Mouse (Mus musculus): ENCODE data around the gene Brms1. TPM values are rescaled to one million over a fixed set of nuclear protein-coding genes. Genes with fewer than 3 reads are reported as not detected.

The Brms1 gene
- total and polyA plus RNA-seq, 2 experiments from 2014 or later = 5.0 to 22.6 TPM

DNA sequence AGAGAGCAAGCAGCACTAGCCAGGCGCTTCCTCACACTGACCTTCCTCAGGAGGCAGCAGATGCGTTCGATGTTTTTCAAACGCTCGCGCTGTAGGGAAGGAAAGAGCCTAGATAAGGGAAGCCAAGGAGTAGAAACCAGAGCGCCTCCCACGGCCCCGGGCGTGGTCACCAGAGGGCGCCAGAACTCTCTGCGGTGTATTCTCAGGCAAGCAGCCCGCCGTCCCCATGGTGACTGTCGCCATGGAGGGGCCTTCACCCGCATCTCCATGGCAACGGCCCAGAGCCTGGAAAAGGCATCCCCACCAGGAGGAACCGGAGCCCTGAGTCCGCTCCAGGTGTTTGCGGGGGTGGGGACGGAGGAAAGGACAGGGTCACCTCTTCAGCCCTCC lies 53.1 kb downstream of the Brms1 start:
- ATAC-seq (peak; percentile 76), DNase-seq (ENCODE audit: low spot score) (peak; percentile 97)
- Histone ChIP-seq H3K4me1 (ENCODE audit: insufficient read depth, low read length) (peaks cover 39% of the 10 kb centered on the region), H3K4me3 (ENCODE audit: low read length) (peak overlapping the region; percentile 28), H3K36me3 (ENCODE audit: insufficient read depth, low read length) (peaks cover 16% of the 10 kb centered on the region; the same call in 1 of the 2 replicates), H3K27ac (peak overlapping the region; percentile 94), H3K9ac (replicated peaks; ENCODE audit: low read length) (peak overlapping the region; percentile 39), H3K9me3 (ENCODE audit: low read length) (no peaks in the 10 kb centered on the region), H3K27me3 (ENCODE audit: insufficient read depth, low read length) (no peaks in the 10 kb centered on the region), H3K4me2 (ENCODE audit: low read depth, low read length) (peak overlapping the region; percentile 85)
- peak; percentile 91 for TF ChIP-seq CTCF (IDR thresholded peaks at IDR 0.05; ENCODE audit: low read depth)
- under 1% methylated on average over 21 of the region's 21 CpGs for WGBS

DNA sequence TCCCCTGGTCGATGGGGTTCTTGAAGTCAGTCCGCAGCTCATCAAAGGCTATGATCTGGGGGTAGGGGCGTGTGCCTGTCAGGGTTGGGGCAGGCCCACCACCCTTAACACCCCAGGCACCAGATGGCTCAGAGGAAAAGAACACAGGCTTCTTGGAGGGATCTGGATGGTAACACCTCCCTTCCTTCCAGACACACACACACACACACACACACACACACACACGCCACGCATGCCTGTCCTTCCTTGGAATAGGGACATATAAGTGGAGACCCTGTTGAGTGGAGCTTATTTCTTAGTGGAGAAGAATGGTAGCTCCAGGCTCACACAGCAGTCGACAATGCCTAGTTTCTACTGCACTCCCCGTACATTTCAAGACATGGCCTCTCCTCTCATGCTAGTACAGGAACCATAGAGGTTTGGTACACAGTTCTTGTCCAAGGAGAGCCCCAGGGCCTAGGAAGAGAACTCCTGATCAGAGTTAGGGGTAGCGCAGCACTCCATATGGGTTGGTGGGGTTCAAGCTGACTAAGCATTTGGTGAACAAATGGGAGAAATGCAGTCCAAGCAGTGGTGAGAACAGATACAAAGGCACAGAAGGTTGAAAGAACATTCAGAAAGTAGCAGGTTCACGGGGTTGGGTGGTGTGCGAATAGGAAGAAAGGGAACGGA lies 53.7 kb downstream of the Brms1 start:
- no peak for TF ChIP-seq CTCF (IDR thresholded peaks at IDR 0.05; ENCODE audit: low read depth)
- H3K4me1 ChIP-seq (ENCODE audit: insufficient read depth, low read length) = peaks cover 37% of the 10 kb centered on the region
- WGBS = 23% methylated on average over 11 of the region's 11 CpGs
- peaks cover 16% of the 10 kb centered on the region; the same call in 1 of the 2 replicates for H3K36me3 ChIP-seq (ENCODE audit: insufficient read depth, low read length)
- no peak for DNase-seq (ENCODE audit: low spot score)
- peak; percentile 0; the same call in 1 of the 2 replicates for ATAC-seq
- peak overlapping the region; percentile 28 for H3K4me3 ChIP-seq (ENCODE audit: low read length)
- H3K27me3 ChIP-seq (ENCODE audit: insufficient read depth, low read length) = no peaks in the 10 kb centered on the region
- peak overlapping the region; percentile 85 for H3K4me2 ChIP-seq (ENCODE audit: low read depth, low read length)
- peak overlapping the region; percentile 39 for H3K9ac ChIP-seq (replicated peaks; ENCODE audit: low read length)
- H3K27ac ChIP-seq = peak overlapping the region; percentile 94
- H3K9me3 ChIP-seq (ENCODE audit: low read length) = no peaks in the 10 kb centered on the region

DNA sequence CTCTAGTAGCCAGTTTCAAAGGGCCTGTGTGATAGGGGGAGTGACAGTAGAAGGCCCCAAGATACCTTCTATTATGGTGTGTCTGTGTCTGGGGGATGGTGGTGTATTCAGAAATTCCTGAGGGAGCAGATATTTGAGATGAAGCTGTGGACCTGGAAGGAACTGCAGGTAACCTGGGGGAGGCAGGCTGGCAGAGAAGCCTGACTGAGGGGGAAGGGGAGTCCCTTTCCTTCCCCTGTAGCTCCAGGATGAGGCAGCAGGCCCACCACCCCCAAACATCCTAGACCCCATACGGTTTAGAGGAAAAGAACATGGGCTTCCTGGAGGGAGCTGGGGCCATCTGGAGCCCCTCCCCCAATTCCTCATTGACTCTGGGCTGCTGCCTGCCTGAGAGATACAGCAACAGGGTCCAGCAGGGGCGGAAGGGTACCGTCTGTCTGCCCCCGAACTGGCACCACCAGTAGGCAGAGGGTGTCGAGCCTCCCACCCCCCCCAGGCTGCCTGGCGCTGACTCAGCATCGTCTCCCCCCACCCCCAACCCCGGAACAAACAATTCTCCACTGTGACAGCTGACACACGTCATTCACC lies 54.8 kb downstream of the Brms1 start:
- Histone ChIP-seq H3K9me3 (ENCODE audit: low read length) (no peaks in the 10 kb centered on the region), H3K9ac (replicated peaks; ENCODE audit: low read length) (peak overlapping the region; percentile 94; the same call in 1 of the 2 replicates), H3K4me3 (ENCODE audit: low read length) (peak overlapping the region; percentile 80), H3K36me3 (ENCODE audit: insufficient read depth, low read length) (peaks cover 21% of the 10 kb centered on the region; the same call in 1 of the 2 replicates), H3K4me2 (ENCODE audit: low read depth, low read length) (peak overlapping the region; percentile 85), H3K27ac (peak overlapping the region; percentile 94; the same call in 1 of the 2 replicates), H3K27me3 (ENCODE audit: insufficient read depth, low read length) (no peaks in the 10 kb centered on the region), H3K4me1 (ENCODE audit: insufficient read depth, low read length) (peaks cover 37% of the 10 kb centered on the region)
- DNase-seq (ENCODE audit: low spot score) (peak; percentile 38), ATAC-seq (no peak)
- WGBS = 2% methylated on average over 9 of the region's 9 CpGs
- no peak for TF ChIP-seq CTCF (IDR thresholded peaks at IDR 0.05; ENCODE audit: low read depth)

- TF ChIP-seq CTCF (IDR thresholded peaks at IDR 0.05; ENCODE audit: low read depth) = no peak
- 1% methylated on average over 31 of the region's 31 CpGs for whole genome bisulfite sequencing
- DNase-seq (ENCODE audit: low spot score) (peak; percentile 63), ATAC-seq (peak; percentile 37)
- Histone ChIP-seq H3K36me3 (ENCODE audit: insufficient read depth, low read length) (peaks cover 31% of the 10 kb centered on the region; the same call in 1 of the 2 replicates), H3K9ac (replicated peaks; ENCODE audit: low read length) (peak overlapping the region; percentile 94), H3K4me3 (ENCODE audit: low read length) (peak overlapping the region; percentile 80), H3K9me3 (ENCODE audit: low read length) (no peaks in the 10 kb centered on the region), H3K27ac (peak overlapping the region; percentile 94), H3K4me1 (ENCODE audit: insufficient read depth, low read length) (peaks cover 37% of the 10 kb centered on the region), H3K27me3 (ENCODE audit: insufficient read depth, low read length) (no peaks in the 10 kb centered on the region), H3K4me2 (ENCODE audit: low read depth, low read length) (peak overlapping the region; percentile 85)
Observed at GRCm38 (mm10) chr19:5097521-5098362, 56.6 kb downstream of the Brms1 start.

GRCm38 (mm10) chr19:5098363-5099143 lies 57.4 kb downstream of the Brms1 start, which contains the start of gene Cnih2:
Cnih2 (minus strand) TSS chr19:5098521.
- peak; percentile 60 for ATAC-seq
- Histone ChIP-seq H3K36me3 (ENCODE audit: insufficient read depth, low read length) (peaks cover 33% of the 10 kb centered on the region; the same call in 1 of the 2 replicates), H3K4me2 (ENCODE audit: low read depth, low read length) (peak within 1 kb of the TSS; percentile 85), H3K27ac (peak within 1 kb of the TSS; percentile 94), H3K9ac (replicated peaks; ENCODE audit: low read length) (peak within 1 kb of the TSS; percentile 94), H3K27me3 (ENCODE audit: insufficient read depth, low read length) (no peaks in the 10 kb centered on the region), H3K9me3 (ENCODE audit: low read length) (no peaks in the 10 kb centered on the region), H3K4me3 (ENCODE audit: low read length) (peak within 1 kb of the TSS; percentile 80), H3K4me1 (ENCODE audit: insufficient read depth, low read length) (peaks cover 37% of the 10 kb centered on the region)
- DNase-seq (ENCODE audit: low spot score) = peak; percentile 88
- TF ChIP-seq CTCF (IDR thresholded peaks at IDR 0.05; ENCODE audit: low read depth) = no peak
- 2% methylated on average over 44 of the region's 48 CpGs for WGBS

Other genes starting within 250 kb of the Brms1 start
- gene Rbm4, start 247.5 kb upstream of the Brms1 start, total RNA-seq (2014; rRNA removed) = 85.3 and 85.6 TPM in 2 replicates
- gene Rbm4, start 247.5 kb upstream of the Brms1 start, polyA plus RNA-seq (2015; fragmentation: Nextera tagmentation; extraction: Ambion mirVana) = 39.7 and 40.9 TPM in 2 replicates
- 6.9 and 9.8 TPM in 2 replicates for gene Gm21992, start 229.7 kb upstream of the Brms1 start, total RNA-seq (2014; rRNA removed)
- 11.9 and 19.8 TPM in 2 replicates for gene Gm21992, start 229.7 kb upstream of the Brms1 start, polyA plus RNA-seq (2015; fragmentation: Nextera tagmentation; extraction: Ambion mirVana)
- gene Rbm14, start 229.7 kb upstream of the Brms1 start, total RNA-seq (2014; rRNA removed) = 40.1 and 45.6 TPM in 2 replicates
- gene Rbm14, start 229.7 kb upstream of the Brms1 start, polyA plus RNA-seq (2015; fragmentation: Nextera tagmentation; extraction: Ambion mirVana) = 37.5 TPM in 2 replicates
- 21.2 and 32.0 TPM in 2 replicates for gene Ccs, start 202.0 kb upstream of the Brms1 start, total RNA-seq (2014; rRNA removed)
- gene Ccs, start 202.0 kb upstream of the Brms1 start, polyA plus RNA-seq (2015; fragmentation: Nextera tagmentation; extraction: Ambion mirVana) = 48.4 and 51.1 TPM in 2 replicates
- 0.72 and 0.89 TPM in 2 replicates for gene Ccdc87, start 202.0 kb upstream of the Brms1 start, total RNA-seq (2014; rRNA removed)
- gene Ccdc87, start 202.0 kb upstream of the Brms1 start, polyA plus RNA-seq (2015; fragmentation: Nextera tagmentation; extraction: Ambion mirVana) = 0.71 and 0.83 TPM in 2 replicates
- 80.2 and 147 TPM in 2 replicates for gene Ctsf, start 186.2 kb upstream of the Brms1 start, total RNA-seq (2014; rRNA removed)
- 98.2 and 106 TPM in 2 replicates for gene Ctsf, start 186.2 kb upstream of the Brms1 start, polyA plus RNA-seq (2015; fragmentation: Nextera tagmentation; extraction: Ambion mirVana)
- gene Actn3, start 163.4 kb upstream of the Brms1 start, total RNA-seq (2014; rRNA removed) = 6.8 and 8.4 TPM in 2 replicates
- 3.8 and 3.9 TPM in 2 replicates for gene Actn3, start 163.4 kb upstream of the Brms1 start, polyA plus RNA-seq (2015; fragmentation: Nextera tagmentation; extraction: Ambion mirVana)
- 29.1 and 30.7 TPM in 2 replicates for gene Zdhhc24, start 162.7 kb upstream of the Brms1 start, total RNA-seq (2014; rRNA removed)
- 17.4 and 20.9 TPM in 2 replicates for gene Zdhhc24, start 162.7 kb upstream of the Brms1 start, polyA plus RNA-seq (2015; fragmentation: Nextera tagmentation; extraction: Ambion mirVana)
- gene Bbs1, start 134.7 kb upstream of the Brms1 start, total RNA-seq (2014; rRNA removed) = 17.9 and 37.6 TPM in 2 replicates
- 7.3 and 9.1 TPM in 2 replicates for gene Bbs1, start 134.7 kb upstream of the Brms1 start, polyA plus RNA-seq (2015; fragmentation: Nextera tagmentation; extraction: Ambion mirVana)
- 94.0 and 111 TPM in 2 replicates for gene Dpp3, start 113.1 kb upstream of the Brms1 start, total RNA-seq (2014; rRNA removed)
- gene Dpp3, start 113.1 kb upstream of the Brms1 start, polyA plus RNA-seq (2015; fragmentation: Nextera tagmentation; extraction: Ambion mirVana) = 78.3 and 79.2 TPM in 2 replicates
- 11.9 and 13.4 TPM in 2 replicates for gene Peli3, start 98.2 kb upstream of the Brms1 start, total RNA-seq (2014; rRNA removed)
- gene Peli3, start 98.2 kb upstream of the Brms1 start, polyA plus RNA-seq (2015; fragmentation: Nextera tagmentation; extraction: Ambion mirVana) = 8.1 and 8.6 TPM in 2 replicates
- 83.5 and 90.4 TPM in 2 replicates for gene Mrpl11, start 79.2 kb upstream of the Brms1 start, total RNA-seq (2014; rRNA removed)
- 138 and 139 TPM in 2 replicates for gene Mrpl11, start 79.2 kb upstream of the Brms1 start, polyA plus RNA-seq (2015; fragmentation: Nextera tagmentation; extraction: Ambion mirVana)
- 1.9 and 3.0 TPM in 2 replicates for gene Npas4, start 51.0 kb upstream of the Brms1 start, total RNA-seq (2014; rRNA removed)
- gene Npas4, start 51.0 kb upstream of the Brms1 start, polyA plus RNA-seq (2015; fragmentation: Nextera tagmentation; extraction: Ambion mirVana) = 0.13 and 0.20 TPM in 2 replicates
- gene Slc29a2, start 17.5 kb upstream of the Brms1 start, total RNA-seq (2014; rRNA removed) = 13.9 and 22.5 TPM in 2 replicates
- 15.5 and 16.3 TPM in 2 replicates for gene Slc29a2, start 17.5 kb upstream of the Brms1 start, polyA plus RNA-seq (2015; fragmentation: Nextera tagmentation; extraction: Ambion mirVana)
- gene B4gat1, start 2.5 kb upstream of the Brms1 start, total RNA-seq (2014; rRNA removed) = 166 and 178 TPM in 2 replicates
- gene B4gat1, start 2.5 kb upstream of the Brms1 start, polyA plus RNA-seq (2015; fragmentation: Nextera tagmentation; extraction: Ambion mirVana) = 166 and 174 TPM in 2 replicates
- 4.5 and 8.5 TPM in 2 replicates for gene AC124502.3, start 2.5 kb upstream of the Brms1 start, total RNA-seq (2014; rRNA removed)
- gene AC124502.3, start 2.5 kb upstream of the Brms1 start, polyA plus RNA-seq (2015; fragmentation: Nextera tagmentation; extraction: Ambion mirVana) = 2.4 and 3.0 TPM in 2 replicates
- gene Rin1, start 9.1 kb downstream of the Brms1 start, total RNA-seq (2014; rRNA removed) = 0.93 and 2.0 TPM in 2 replicates
- 0.72 and 0.86 TPM in 2 replicates for gene Rin1, start 9.1 kb downstream of the Brms1 start, polyA plus RNA-seq (2015; fragmentation: Nextera tagmentation; extraction: Ambion mirVana)
- 15.4 and 16.4 TPM in 2 replicates for gene Cd248, start 26.7 kb downstream of the Brms1 start, total RNA-seq (2014; rRNA removed)
- gene Cd248, start 26.7 kb downstream of the Brms1 start, polyA plus RNA-seq (2015; fragmentation: Nextera tagmentation; extraction: Ambion mirVana) = 10.7 and 12.5 TPM in 2 replicates
- 68.9 and 76.6 TPM in 2 replicates for gene Tmem151a, start 44.2 kb downstream of the Brms1 start, total RNA-seq (2014; rRNA removed)
- gene Tmem151a, start 44.2 kb downstream of the Brms1 start, polyA plus RNA-seq (2015; fragmentation: Nextera tagmentation; extraction: Ambion mirVana) = 61.0 and 71.5 TPM in 2 replicates
- gene Yif1a, start 47.2 kb downstream of the Brms1 start, total RNA-seq (2014; rRNA removed) = 59.7 and 69.0 TPM in 2 replicates
- gene Yif1a, start 47.2 kb downstream of the Brms1 start, polyA plus RNA-seq (2015; fragmentation: Nextera tagmentation; extraction: Ambion mirVana) = 66.6 and 68.0 TPM in 2 replicates
- 549 and 573 TPM in 2 replicates for gene Cnih2, start 57.2 kb downstream of the Brms1 start, total RNA-seq (2014; rRNA removed)
- gene Cnih2, start 57.2 kb downstream of the Brms1 start, polyA plus RNA-seq (2015; fragmentation: Nextera tagmentation; extraction: Ambion mirVana) = 358 and 397 TPM in 2 replicates
- 272 and 291 TPM in 2 replicates for gene Rab1b, start 65.7 kb downstream of the Brms1 start, total RNA-seq (2014; rRNA removed)
- gene Rab1b, start 65.7 kb downstream of the Brms1 start, polyA plus RNA-seq (2015; fragmentation: Nextera tagmentation; extraction: Ambion mirVana) = 229 and 230 TPM in 2 replicates
- gene Klc2, start 77.2 kb downstream of the Brms1 start, total RNA-seq (2014; rRNA removed) = 191 and 227 TPM in 2 replicates
- 75.6 and 76.6 TPM in 2 replicates for gene Klc2, start 77.2 kb downstream of the Brms1 start, polyA plus RNA-seq (2015; fragmentation: Nextera tagmentation; extraction: Ambion mirVana)
- 60.3 and 63.6 TPM in 2 replicates for gene Pacs1, start 231.8 kb downstream of the Brms1 start, total RNA-seq (2014; rRNA removed)
- gene Pacs1, start 231.8 kb downstream of the Brms1 start, polyA plus RNA-seq (2015; fragmentation: Nextera tagmentation; extraction: Ambion mirVana) = 33.1 and 41.0 TPM in 2 replicates